Mouse (Mus musculus) retina, postnatal 1 day (tissue): ENCODE measurements at regions not wholly inside any gene's neighbourhood (a gene's known extent, or its start where the extent isn't known, plus 50 kb on each side); places are given as distances from the start of the nearest gene placed in this dataset.

Experiments used
- DNase-seq: peaks from one replicate; pipeline ENCODE4 v3.0.0-alpha.2; 2012

GRCm38 (mm10) chr10:98790456-98790855 is 123.8 kb upstream of the Atp2b1 start:
- DNase-seq: no peak

DNA sequence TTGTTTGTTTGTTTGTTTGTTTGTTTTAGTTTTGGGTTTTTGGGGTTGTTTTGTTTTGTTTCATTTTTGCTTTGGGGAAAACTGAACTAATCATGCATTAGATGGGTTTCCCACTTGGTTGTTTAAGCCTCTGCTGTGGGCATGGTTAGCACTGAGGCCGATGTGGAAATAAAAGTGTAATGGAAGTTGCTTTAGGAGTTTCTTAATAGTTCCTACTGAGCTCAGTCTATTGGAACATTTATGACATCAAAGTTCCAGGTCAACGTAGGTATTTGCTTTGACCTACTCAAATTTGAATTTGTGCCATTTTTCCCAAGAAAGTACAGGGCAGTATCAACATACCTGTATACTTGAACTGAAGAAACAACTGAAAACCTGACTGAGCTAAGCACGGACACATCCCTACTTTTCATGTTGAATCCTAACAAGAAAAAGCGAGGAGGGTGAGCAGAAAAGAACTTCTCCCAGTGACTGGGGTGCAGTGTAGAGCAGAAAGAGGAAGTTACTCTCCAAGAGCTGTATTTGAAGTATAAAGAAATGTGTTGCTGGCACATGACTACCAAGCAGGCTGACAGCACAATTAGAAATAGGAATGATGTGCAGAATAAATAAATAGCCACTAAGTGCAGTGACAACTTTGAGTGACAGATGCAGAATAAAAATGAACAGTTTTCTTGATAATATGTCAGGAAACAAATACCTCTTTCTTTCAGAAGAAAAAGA is 122.0 kb upstream of the Atp2b1 start:
- DNase-seq: no peak

GRCm38 (mm10) chr10:98793926-98794536 is 120.2 kb upstream of the Atp2b1 start:
- DNase-seq: no peak

- no peak for DNase-seq
Observed at GRCm38 (mm10) chr10:98796016-98796415, 118.2 kb upstream of the Atp2b1 start.

- no peak for DNase-seq
Observed at GRCm38 (mm10) chr10:98798634-98799415, 115.4 kb upstream of the Atp2b1 start.

GRCm38 (mm10) chr10:98799830-98800229 is 114.4 kb upstream of the Atp2b1 start:
- no peak for DNase-seq

- no peak for DNase-seq
Observed at GRCm38 (mm10) chr10:98800949-98801348, 113.3 kb upstream of the Atp2b1 start.

GRCm38 (mm10) chr10:98805013-98805412 is 109.2 kb upstream of the Atp2b1 start:
- DNase-seq: no peak

- DNase-seq: no peak
Observed at GRCm38 (mm10) chr10:98806798-98807535, 107.2 kb upstream of the Atp2b1 start.

GRCm38 (mm10) chr10:98808644-98809043 is 105.6 kb upstream of the Atp2b1 start:
- DNase-seq: peak; percentile 39

DNA sequence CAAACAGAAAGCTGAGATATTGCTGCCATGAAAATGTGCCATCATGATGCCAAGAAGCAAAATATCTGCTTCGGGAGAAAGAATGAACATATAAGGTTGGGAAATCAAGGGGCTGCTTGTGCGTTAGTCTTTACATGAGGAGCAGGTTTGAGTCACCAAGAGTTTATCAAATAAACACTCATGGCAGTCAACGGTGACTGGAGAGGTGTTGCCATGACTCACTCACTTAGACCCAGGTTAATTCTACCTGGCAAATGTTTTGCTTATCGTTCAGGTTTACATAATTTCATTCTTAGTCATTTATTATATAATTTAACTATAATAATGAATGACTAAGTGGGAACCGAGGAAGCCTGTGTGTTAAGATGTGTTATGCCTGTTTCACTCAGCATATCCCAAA is 85.2 kb upstream of the Atp2b1 start:
- DNase-seq: no peak

GRCm38 (mm10) chr10:98831488-98831887 is 82.7 kb upstream of the Atp2b1 start:
- no peak for DNase-seq

GRCm38 (mm10) chr10:98837289-98838181 is 76.7 kb upstream of the Atp2b1 start:
- DNase-seq: no peak

DNA sequence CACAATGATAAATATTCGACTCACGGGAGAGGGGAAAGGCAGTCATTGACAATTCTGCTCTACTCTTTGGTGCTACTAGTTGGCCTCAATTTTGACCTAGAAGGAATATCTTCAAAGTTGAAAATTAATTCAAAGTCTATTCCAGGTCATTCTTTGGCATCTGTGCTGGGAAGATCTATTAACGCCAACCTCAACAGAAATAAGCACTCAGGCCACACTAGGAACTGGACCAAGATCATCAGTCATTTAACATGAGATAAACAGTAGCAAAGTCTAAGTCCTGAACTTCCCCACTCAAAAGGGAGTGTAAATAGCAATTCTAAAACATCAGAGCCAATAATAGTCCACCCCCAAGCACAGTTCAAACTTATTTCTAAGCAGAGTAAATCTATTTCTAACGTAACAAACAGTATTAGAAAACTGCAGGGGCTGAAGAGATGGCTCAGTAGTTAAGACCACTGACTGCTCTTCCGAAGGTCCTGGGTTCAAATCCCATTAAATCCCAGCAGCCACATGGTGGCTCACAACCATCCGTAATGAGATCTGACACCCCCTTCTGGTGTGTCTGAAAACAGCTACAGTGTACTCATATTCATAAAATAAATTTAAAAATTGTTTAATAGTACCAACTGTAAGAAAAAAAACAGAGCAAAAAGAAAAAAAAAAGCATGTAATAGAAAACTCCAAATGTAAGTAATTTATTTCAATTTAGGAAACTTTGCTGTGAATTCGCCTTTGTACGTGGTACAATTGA is 75.1 kb upstream of the Atp2b1 start:
- no peak for DNase-seq

DNA sequence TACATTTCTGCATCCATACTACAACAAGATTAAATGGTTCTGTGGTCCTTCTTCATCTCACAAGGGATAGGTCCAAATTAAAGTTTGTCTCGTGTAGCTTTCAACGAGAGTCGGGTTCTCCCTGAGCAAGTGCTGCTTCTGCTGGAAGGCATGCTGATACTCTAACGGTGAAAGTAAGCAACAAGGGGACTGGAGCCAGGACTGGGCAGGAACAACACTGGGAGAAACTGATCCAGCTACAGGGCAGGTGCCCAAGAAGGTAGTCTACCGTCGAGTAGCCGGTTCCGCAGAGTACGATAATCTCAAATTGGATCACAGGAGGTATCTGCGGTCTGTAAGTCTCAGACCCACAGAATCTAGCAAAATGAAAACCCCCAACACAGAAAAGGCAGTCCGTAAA is 74.2 kb upstream of the Atp2b1 start:
- no peak for DNase-seq

GRCm38 (mm10) chr10:98840411-98840810 is 73.8 kb upstream of the Atp2b1 start:
- DNase-seq: no peak

DNA sequence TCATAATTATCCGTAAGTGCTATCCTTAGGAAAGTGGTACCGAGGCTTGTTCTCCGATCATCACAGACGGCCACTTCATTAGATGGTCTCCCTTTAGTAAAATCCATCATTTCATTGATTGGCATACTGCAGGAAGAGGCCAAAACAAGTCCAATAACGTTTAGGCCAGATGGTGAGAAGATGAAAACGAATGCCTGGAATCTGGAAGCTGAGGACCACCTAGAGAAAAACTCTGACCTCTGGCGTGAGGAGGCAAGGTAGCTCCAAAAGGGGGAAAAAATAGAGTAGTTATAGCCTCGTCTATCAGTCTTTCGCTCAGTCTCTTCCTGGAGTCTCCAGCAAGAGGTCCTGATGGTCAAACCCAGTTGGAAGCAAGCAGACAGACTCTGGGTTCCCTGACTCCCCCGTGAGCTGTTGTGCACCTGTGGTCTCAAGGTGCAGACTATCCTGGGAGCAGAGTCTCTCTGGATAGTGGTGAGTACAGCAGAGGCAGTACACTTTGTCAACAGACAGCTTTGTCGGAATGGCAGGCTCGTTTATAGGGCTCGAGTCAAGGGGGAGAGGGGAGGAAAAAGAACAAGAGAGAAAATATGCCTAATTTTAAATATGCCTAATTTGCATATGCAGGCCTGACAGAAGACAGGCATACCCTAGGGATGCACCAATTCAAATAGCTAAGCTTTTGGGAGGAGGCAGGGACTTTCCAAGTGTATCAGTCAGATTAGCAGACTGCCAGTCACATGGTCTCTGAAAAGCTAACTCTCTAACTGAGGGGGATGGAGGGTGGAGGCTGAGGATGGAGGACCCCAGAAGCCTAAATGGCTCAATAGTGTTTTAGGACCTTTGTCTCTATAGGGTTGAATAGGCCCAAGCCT is 73.0 kb upstream of the Atp2b1 start:
- DNase-seq: no peak

GRCm38 (mm10) chr10:98841860-98842259 is 72.3 kb upstream of the Atp2b1 start:
- no peak for DNase-seq

GRCm38 (mm10) chr10:98842721-98843120 is 71.5 kb upstream of the Atp2b1 start:
- no peak for DNase-seq

- DNase-seq: no peak
Observed at GRCm38 (mm10) chr10:98849851-98850250, 64.4 kb upstream of the Atp2b1 start.
